Mouse (Mus musculus) MEL (cell line): ENCODE results near the gene Numbl.

Experiments
- CHD2 ChIP-seq: IDR thresholded peaks from 2 replicates; pipeline ENCODE4 v1.6.1; 2011; ENCODE audit warnings: low read length, improper control_type of control experiment
- CTCF ChIP-seq, 3 experiments: IDR thresholded peaks in 2 of 3; conservative IDR thresholded peaks in 1 of 3; 2 replicates each; pipeline ENCODE4 v1.5.1; 2011 to 2012; ENCODE audit warnings: low read length in 3 of 3, low read depth in 2 of 3, mild to moderate bottlenecking in 2 of 3, improper control_type of control experiment in 1 of 3, inconsistent platforms in 1 of 3, mixed read lengths in 1 of 3, moderate library complexity in 1 of 3; ENCODE audit not compliant: control insufficient read depth in 1 of 3, insufficient read depth in 1 of 3, poor library complexity in 1 of 3, severe bottlenecking in 1 of 3
- HCFC1 ChIP-seq: IDR thresholded peaks from 2 replicates; pipeline ENCODE4 v1.6.1; 2012; ENCODE audit warnings: low read depth, mild to moderate bottlenecking, inconsistent platforms, low read length, improper control_type of control experiment, moderate library complexity
- MAX ChIP-seq: IDR thresholded peaks from 2 replicates; pipeline ENCODE4 v1.6.1; 2011; ENCODE audit warnings: low read length, improper control_type of control experiment
- MYB ChIP-seq: IDR thresholded peaks from 2 replicates; pipeline ENCODE4 v1.6.1; 2011; ENCODE audit warnings: mild to moderate bottlenecking, low read depth, low read length, improper control_type of control experiment
- NRF1 ChIP-seq: IDR thresholded peaks from 2 replicates; pipeline ENCODE4 v1.6.1; 2014; ENCODE audit warnings: low read depth, mild to moderate bottlenecking, inconsistent platforms, low read length, improper control_type of control experiment, moderate library complexity; ENCODE audit not compliant: poor library complexity, insufficient read depth, severe bottlenecking
- POLR2AphosphoS2 ChIP-seq: IDR thresholded peaks from 2 replicates; pipeline ENCODE4 v1.6.1; 2011; ENCODE audit warnings: low read length, improper control_type of control experiment
- RCOR1 ChIP-seq: IDR thresholded peaks from 2 replicates; pipeline ENCODE4 v1.6.1; 2012; ENCODE audit warnings: low read depth, mild to moderate bottlenecking, inconsistent platforms, low read length, improper control_type of control experiment
- UBTF ChIP-seq: IDR thresholded peaks from 2 replicates; pipeline ENCODE4 v1.6.1; 2012; ENCODE audit warnings: low read depth, mild to moderate bottlenecking, inconsistent platforms, low read length, improper control_type of control experiment, moderate library complexity, borderline replicate concordance; ENCODE audit not compliant: insufficient read depth

DNA sequence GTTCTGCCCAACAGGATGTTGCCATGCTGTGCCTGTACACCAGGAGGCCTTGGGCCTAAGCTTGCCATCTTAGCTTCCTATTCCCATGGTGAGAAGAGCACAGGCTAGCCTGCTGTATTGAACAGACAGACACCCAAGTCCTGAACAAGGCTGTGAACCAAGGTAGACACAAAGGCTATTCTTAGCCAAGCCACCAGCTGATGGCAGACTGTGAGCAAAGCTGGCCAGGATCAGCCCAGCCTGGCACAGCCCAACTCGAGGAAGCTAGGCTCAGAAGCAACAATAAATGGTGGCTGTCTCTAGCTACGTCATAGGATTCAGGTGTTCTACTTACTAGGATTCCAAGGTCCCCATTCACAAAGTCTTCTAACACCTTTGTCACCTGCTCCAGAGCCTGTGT lies 45.6 kb upstream of the Numbl start:
- TF ChIP-seq NRF1 (no peak), CTCF (IDR thresholded peaks at IDR 0.05 in 2 of 3, conservative IDR thresholded peaks at IDR 0.05 in 1 of 3; ENCODE audit: control insufficient read depth in 1 of 3, insufficient read depth in 1 of 3, low read depth in 2 of 3, low read length in 3 of 3, poor library complexity in 1 of 3, severe bottlenecking in 1 of 3) (no peak), HCFC1 (no peak), CHD2 (no peak), RCOR1 (no peak), POLR2AphosphoS2 (no peak), MAX (no peak), MYB (no peak), UBTF (no peak)
